Mouse (Mus musculus): Measurements from ENCODE around the gene Alox8. TPM values are rescaled to one million over a fixed set of nuclear protein-coding genes. Genes with fewer than 3 reads are reported as not detected.

Gene Alox8
- total and polyA plus RNA-seq, 3 experiments: 0.49 TPM; not detected in 2

- peaks cover 2% of the 10 kb centered on the region; the same call in 1 of the 2 replicates for H3K4me1 ChIP-seq (ENCODE audit: insufficient read depth, low read depth, low read length)
- TF ChIP-seq CTCF (IDR thresholded peaks at IDR 0.05; ENCODE audit: low read depth, low read length) (no peak), GATA1 (IDR thresholded peaks at IDR 0.05; ENCODE audit: borderline replicate concordance, low read length) (no peak), GATA2 (IDR thresholded peaks at IDR 0.05; ENCODE audit: borderline replicate concordance, low read depth, low read length) (no peak), TAL1 (conservative IDR thresholded peaks at IDR 0.05; ENCODE audit: low read depth, low read length) (no peak), POLR2AphosphoS5 (IDR thresholded peaks at IDR 0.05; ENCODE audit: insufficient replicate concordance, low read depth, low read length) (no peak)
- H3K27me3 ChIP-seq (ENCODE audit: insufficient read depth, low read length): peaks cover 49% of the 10 kb centered on the region
- H3K9me3 ChIP-seq (replicated peaks): no peaks in the 10 kb centered on the region
- DNase-seq (ENCODE audit: low spot score) (no peak), ATAC-seq (ENCODE audit: extremely low read depth, insufficient number of reproducible peaks, low FRiP score, poor library complexity, severe bottlenecking) (no peak)
- no peaks in the 10 kb centered on the region for H3K36me3 ChIP-seq (replicated peaks)
- H3K4me3 ChIP-seq (ENCODE audit: low read depth, low read length): no peak overlapping the region
These were observed 43.8 kb downstream of the Alox8 start for GRCm38 (mm10) chr11:69153831-69154230.

- no peak for DNase-seq (ENCODE audit: low spot score)
- no peak for ATAC-seq (ENCODE audit: extremely low read depth, insufficient number of reproducible peaks, low FRiP score, poor library complexity, severe bottlenecking)
- Histone ChIP-seq H3K36me3 (replicated peaks) (no peaks in the 10 kb centered on the region), H3K4me1 (ENCODE audit: insufficient read depth, low read depth, low read length) (peaks cover 2% of the 10 kb centered on the region; the same call in 1 of the 2 replicates), H3K4me3 (ENCODE audit: low read depth, low read length) (no peak overlapping the region), H3K9me3 (replicated peaks) (no peaks in the 10 kb centered on the region), H3K27me3 (ENCODE audit: insufficient read depth, low read length) (peaks cover 48% of the 10 kb centered on the region)
- no peak for TF ChIP-seq TAL1 (conservative IDR thresholded peaks at IDR 0.05; ENCODE audit: low read depth, low read length)
- no peak for TF ChIP-seq GATA1 (IDR thresholded peaks at IDR 0.05; ENCODE audit: borderline replicate concordance, low read length)
- TF ChIP-seq POLR2AphosphoS5 (IDR thresholded peaks at IDR 0.05; ENCODE audit: insufficient replicate concordance, low read depth, low read length): no peak
- no peak for TF ChIP-seq CTCF (IDR thresholded peaks at IDR 0.05; ENCODE audit: low read depth, low read length)
- TF ChIP-seq GATA2 (IDR thresholded peaks at IDR 0.05; ENCODE audit: borderline replicate concordance, low read depth, low read length): no peak
These were observed 46.6 kb downstream of the Alox8 start for GRCm38 (mm10) chr11:69151004-69151403.

GRCm38 (mm10) chr11:69150444-69150843 is 47.2 kb downstream of the Alox8 start:
- no peak for DNase-seq (ENCODE audit: low spot score)
- H3K4me3 ChIP-seq (ENCODE audit: low read depth, low read length): no peak overlapping the region
- no peak for TF ChIP-seq GATA1 (IDR thresholded peaks at IDR 0.05; ENCODE audit: borderline replicate concordance, low read length)
- no peak for TF ChIP-seq GATA2 (IDR thresholded peaks at IDR 0.05; ENCODE audit: borderline replicate concordance, low read depth, low read length)
- TF ChIP-seq POLR2AphosphoS5 (IDR thresholded peaks at IDR 0.05; ENCODE audit: insufficient replicate concordance, low read depth, low read length): no peak
- no peak for TF ChIP-seq CTCF (IDR thresholded peaks at IDR 0.05; ENCODE audit: low read depth, low read length)
- TF ChIP-seq TAL1 (conservative IDR thresholded peaks at IDR 0.05; ENCODE audit: low read depth, low read length): no peak
- H3K36me3 ChIP-seq (replicated peaks): no peaks in the 10 kb centered on the region
- peaks cover 2% of the 10 kb centered on the region; the same call in 1 of the 2 replicates for H3K4me1 ChIP-seq (ENCODE audit: insufficient read depth, low read depth, low read length)
- ATAC-seq (ENCODE audit: extremely low read depth, insufficient number of reproducible peaks, low FRiP score, poor library complexity, severe bottlenecking): no peak
- H3K9me3 ChIP-seq (replicated peaks): no peaks in the 10 kb centered on the region
- H3K27me3 ChIP-seq (ENCODE audit: insufficient read depth, low read length): peaks cover 48% of the 10 kb centered on the region

GRCm38 (mm10) chr11:69149728-69150127 is 47.9 kb downstream of the Alox8 start:
- Histone ChIP-seq H3K4me3 (ENCODE audit: low read depth, low read length) (no peak overlapping the region), H3K4me1 (ENCODE audit: insufficient read depth, low read depth, low read length) (peaks cover 2% of the 10 kb centered on the region; the same call in 1 of the 2 replicates), H3K36me3 (replicated peaks) (no peaks in the 10 kb centered on the region), H3K9me3 (replicated peaks) (no peaks in the 10 kb centered on the region), H3K27me3 (ENCODE audit: insufficient read depth, low read length) (peaks cover 50% of the 10 kb centered on the region)
- DNase-seq (ENCODE audit: low spot score) (no peak), ATAC-seq (ENCODE audit: extremely low read depth, insufficient number of reproducible peaks, low FRiP score, poor library complexity, severe bottlenecking) (no peak)
- TF ChIP-seq GATA2 (IDR thresholded peaks at IDR 0.05; ENCODE audit: borderline replicate concordance, low read depth, low read length) (no peak), CTCF (IDR thresholded peaks at IDR 0.05; ENCODE audit: low read depth, low read length) (no peak), POLR2AphosphoS5 (IDR thresholded peaks at IDR 0.05; ENCODE audit: insufficient replicate concordance, low read depth, low read length) (no peak), GATA1 (IDR thresholded peaks at IDR 0.05; ENCODE audit: borderline replicate concordance, low read length) (no peak), TAL1 (conservative IDR thresholded peaks at IDR 0.05; ENCODE audit: low read depth, low read length) (no peak)

- no peaks in the 10 kb centered on the region for H3K9me3 ChIP-seq (replicated peaks)
- H3K36me3 ChIP-seq (replicated peaks): no peaks in the 10 kb centered on the region
- DNase-seq (ENCODE audit: low spot score) (no peak), ATAC-seq (ENCODE audit: extremely low read depth, insufficient number of reproducible peaks, low FRiP score, poor library complexity, severe bottlenecking) (no peak)
- no peak overlapping the region for H3K4me3 ChIP-seq (ENCODE audit: low read depth, low read length)
- H3K4me1 ChIP-seq (ENCODE audit: insufficient read depth, low read depth, low read length): peaks cover 2% of the 10 kb centered on the region; the same call in 1 of the 2 replicates
- TF ChIP-seq GATA2 (IDR thresholded peaks at IDR 0.05; ENCODE audit: borderline replicate concordance, low read depth, low read length) (no peak), CTCF (IDR thresholded peaks at IDR 0.05; ENCODE audit: low read depth, low read length) (no peak), TAL1 (conservative IDR thresholded peaks at IDR 0.05; ENCODE audit: low read depth, low read length) (no peak), GATA1 (IDR thresholded peaks at IDR 0.05; ENCODE audit: borderline replicate concordance, low read length) (no peak), POLR2AphosphoS5 (IDR thresholded peaks at IDR 0.05; ENCODE audit: insufficient replicate concordance, low read depth, low read length) (no peak)
- H3K27me3 ChIP-seq (ENCODE audit: insufficient read depth, low read length): peaks cover 41% of the 10 kb centered on the region
These were observed 49.1 kb downstream of the Alox8 start for GRCm38 (mm10) chr11:69148451-69148960.

- Histone ChIP-seq H3K36me3 (replicated peaks) (no peaks in the 10 kb centered on the region), H3K27me3 (ENCODE audit: insufficient read depth, low read length) (peaks cover 41% of the 10 kb centered on the region), H3K4me1 (ENCODE audit: insufficient read depth, low read depth, low read length) (peaks cover 2% of the 10 kb centered on the region; the same call in 1 of the 2 replicates), H3K9me3 (replicated peaks) (no peaks in the 10 kb centered on the region), H3K4me3 (ENCODE audit: low read depth, low read length) (no peak overlapping the region)
- no peak for ATAC-seq (ENCODE audit: extremely low read depth, insufficient number of reproducible peaks, low FRiP score, poor library complexity, severe bottlenecking)
- TF ChIP-seq CTCF (IDR thresholded peaks at IDR 0.05; ENCODE audit: low read depth, low read length) (no peak), POLR2AphosphoS5 (IDR thresholded peaks at IDR 0.05; ENCODE audit: insufficient replicate concordance, low read depth, low read length) (no peak), GATA2 (IDR thresholded peaks at IDR 0.05; ENCODE audit: borderline replicate concordance, low read depth, low read length) (no peak), TAL1 (conservative IDR thresholded peaks at IDR 0.05; ENCODE audit: low read depth, low read length) (no peak), GATA1 (IDR thresholded peaks at IDR 0.05; ENCODE audit: borderline replicate concordance, low read length) (no peak)
- DNase-seq (ENCODE audit: low spot score): no peak
These were observed 50.1 kb downstream of the Alox8 start for GRCm38 (mm10) chr11:69147546-69147945.
